Mouse (Mus musculus) skeletal muscle tissue, postnatal 0 days (tissue): Measurements from ENCODE around the gene Dck. TPM values are rescaled to one million over a fixed set of nuclear protein-coding genes. Genes with fewer than 3 reads are reported as not detected.

ENCODE experiments used
- polyA plus RNA-seq: library from polyadenylated mRNA; unstranded; fragments of >200 nt; fragmentation: Nextera tagmentation; extraction: Ambion mirVana; gene quantifications from 2 replicates; pipeline ENCODE4 v1.2.1, GENCODE M21; 2015

The Dck gene
- polyA plus RNA-seq, result 9.2 and 12.0 TPM in 2 replicates

GRCm38 (mm10) chr5:88764987-88765481 lies at the start of gene Dck:
Gene Dck, plus strand, starts transcription at chr5:88764996.

GRCm38 (mm10) chr5:88720116-88721002 lies 44.4 kb upstream of the Dck start, which contains the start of gene Mob1b:
Gene Mob1b, plus strand, starts transcription at chr5:88720855.

Other genes starting within 250 kb of the Dck start
- gene Jchain, start 237.1 kb upstream of the Dck start, polyA plus RNA-seq, result 0.29 and 0.33 TPM in 2 replicates
- gene Utp3, start 210.5 kb upstream of the Dck start, polyA plus RNA-seq, result 39.7 and 42.3 TPM in 2 replicates
- gene Rufy3, start 200.0 kb upstream of the Dck start, polyA plus RNA-seq, result 4.9 and 5.7 TPM in 2 replicates
- 63.1 and 64.0 TPM in 2 replicates for gene Grsf1, start 88.8 kb upstream of the Dck start, polyA plus RNA-seq
- 9.4 and 11.3 TPM in 2 replicates for gene Mob1b, start 44.1 kb upstream of the Dck start, polyA plus RNA-seq
- 3.8 and 4.5 TPM in 2 replicates for gene Slc4a4, start 121.8 kb downstream of the Dck start, polyA plus RNA-seq